Mouse (Mus musculus) limb, embryonic 11.5 days (tissue): ENCODE measurements around the gene Ccdc71. TPM values are rescaled to one million over a fixed set of nuclear protein-coding genes. Genes with fewer than 3 reads are reported as not detected.
A peak's percentile ranks its signal among the peaks of the same experiment; 100 is the strongest.

Experiments used
- ATAC-seq: fragments of 200-750 bp; cut with Nextera tagmentation; 2 replicates; pipeline ENCODE4 v1.8.0; 2017; ENCODE audit warnings: low read depth; ENCODE audit not compliant: insufficient number of reproducible peaks, low FRiP score, low TSS enrichment
- DNase-seq: peaks from one replicate; pipeline ENCODE4 v3.0.0-alpha.2; 2015; ENCODE audit warnings: low spot score
- H3K27ac ChIP-seq: fragments of 300-500 bp; sonication (generic); replicated peaks from 2 replicates; pipeline ENCODE4 v1.5.1; 2014; ENCODE audit warnings: low read depth, mild to moderate bottlenecking, low read length
- H3K27me3 ChIP-seq: fragments of 300-500 bp; sonication (generic); 2 replicates; pipeline ENCODE4 v1.6.1; 2014; ENCODE audit warnings: mild to moderate bottlenecking, low read length, mixed read lengths; ENCODE audit not compliant: control insufficient read depth, insufficient read depth
- H3K36me3 ChIP-seq: fragments of 300-500 bp; sonication (generic); 2 replicates; pipeline ENCODE4 v1.6.1; 2014; ENCODE audit warnings: mild to moderate bottlenecking, low read length, moderate library complexity, mixed read lengths; ENCODE audit not compliant: control insufficient read depth, insufficient read depth
- H3K4me1 ChIP-seq: fragments of 300-500 bp; sonication (generic); 2 replicates; pipeline ENCODE4 v1.6.1; 2014; ENCODE audit warnings: low read length, mixed read lengths; ENCODE audit not compliant: control insufficient read depth, insufficient read depth
- H3K4me2 ChIP-seq: fragments of 300-500 bp; sonication (generic); 2 replicates; pipeline ENCODE4 v1.6.1; 2014; ENCODE audit warnings: low read depth, mild to moderate bottlenecking, moderate library complexity; ENCODE audit not compliant: severe bottlenecking
- H3K4me3 ChIP-seq: fragments of 300-500 bp; sonication (generic); 2 replicates; pipeline ENCODE4 v1.5.1; 2014; ENCODE audit warnings: low read depth, low read length
- H3K9ac ChIP-seq: fragments of 300-500 bp; sonication (generic); 2 replicates; pipeline ENCODE4 v1.6.1; 2014; ENCODE audit warnings: mild to moderate bottlenecking, low read length
- H3K9me3 ChIP-seq: fragments of 300-500 bp; sonication (generic); 2 replicates; pipeline ENCODE4 v1.6.1; 2016; ENCODE audit warnings: low read length; ENCODE audit not compliant: control insufficient read depth
- whole genome bisulfite sequencing: fragments of 180-500 bp; shearing (Covaris S2); extraction: QIAGEN DNeasy Blood & Tissue Kit; methylation state at CpG from one replicate; pipeline ENCODE4 v1.1.7; 2014; 5-methylcytosine and 5-hydroxymethylcytosine counted together
- polyA plus RNA-seq: library from polyadenylated mRNA; unstranded; fragments of >200 nt; fragmentation: Nextera tagmentation; extraction: Ambion mirVana; gene quantifications from 2 replicates; pipeline ENCODE4 v1.2.1, GENCODE M21; 2014

Gene Ccdc71
- polyA plus RNA-seq, 1 experiment from 2014 or later, result 46.0 TPM

DNA sequence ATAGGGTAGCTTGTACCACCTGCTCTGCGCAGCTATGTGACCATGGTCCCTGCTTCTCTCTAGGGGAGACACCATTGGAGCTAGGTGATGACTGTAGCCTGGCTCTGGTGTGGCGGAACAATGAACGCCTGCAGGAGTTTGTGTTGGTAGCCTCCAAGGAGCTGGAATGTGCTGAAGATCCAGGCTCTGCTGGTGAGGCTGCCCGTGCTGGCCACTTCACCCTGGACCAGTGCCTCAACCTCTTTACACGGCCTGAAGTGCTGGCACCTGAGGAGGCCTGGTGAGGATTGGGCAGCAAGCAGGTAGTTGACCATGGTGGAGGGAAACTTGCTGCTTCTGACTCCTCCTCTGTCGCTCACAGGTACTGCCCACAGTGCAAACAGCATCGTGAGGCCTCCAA is 38.9 kb downstream of the Ccdc71 start:
- 97% methylated on average over 7 of the region's 7 CpGs for WGBS
- H3K4me1 ChIP-seq, result no peaks in the 10 kb centered on the region
- no peak overlapping the region for H3K9ac ChIP-seq
- peaks cover 53% of the 10 kb centered on the region for H3K36me3 ChIP-seq
- no peak overlapping the region for H3K27ac ChIP-seq
- no peaks in the 10 kb centered on the region for H3K9me3 ChIP-seq
- no peak for DNase-seq
- no peaks in the 10 kb centered on the region for H3K27me3 ChIP-seq
- no peak for ATAC-seq
- no peak overlapping the region for H3K4me3 ChIP-seq
- no peak overlapping the region for H3K4me2 ChIP-seq

DNA sequence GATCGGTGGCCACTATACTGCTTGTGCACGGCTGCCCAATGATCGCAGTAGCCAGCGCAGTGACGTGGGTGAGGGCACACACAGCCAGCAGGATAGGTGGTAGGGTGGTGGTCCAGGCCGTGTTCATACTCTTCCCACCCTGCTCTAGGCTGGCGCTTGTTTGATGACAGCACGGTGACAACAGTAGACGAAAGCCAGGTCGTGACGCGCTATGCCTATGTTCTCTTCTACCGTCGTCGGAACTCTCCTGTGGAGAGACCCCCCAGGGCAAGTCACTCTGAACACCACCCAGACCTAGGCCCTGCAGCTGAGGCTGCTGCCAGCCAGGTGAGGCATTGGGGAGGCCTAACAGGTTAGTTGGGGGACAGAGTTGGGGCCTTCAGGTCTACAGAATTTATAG is 39.6 kb downstream of the Ccdc71 start:
- no peak overlapping the region for H3K4me3 ChIP-seq
- ATAC-seq, result no peak
- WGBS, result 96% methylated on average over 15 of the region's 15 CpGs
- no peak overlapping the region for H3K27ac ChIP-seq
- H3K27me3 ChIP-seq, result no peaks in the 10 kb centered on the region
- no peaks in the 10 kb centered on the region for H3K9me3 ChIP-seq
- no peak for DNase-seq
- H3K4me1 ChIP-seq, result no peaks in the 10 kb centered on the region
- H3K9ac ChIP-seq, result no peak overlapping the region
- H3K4me2 ChIP-seq, result no peak overlapping the region
- H3K36me3 ChIP-seq, result peaks cover 48% of the 10 kb centered on the region

DNA sequence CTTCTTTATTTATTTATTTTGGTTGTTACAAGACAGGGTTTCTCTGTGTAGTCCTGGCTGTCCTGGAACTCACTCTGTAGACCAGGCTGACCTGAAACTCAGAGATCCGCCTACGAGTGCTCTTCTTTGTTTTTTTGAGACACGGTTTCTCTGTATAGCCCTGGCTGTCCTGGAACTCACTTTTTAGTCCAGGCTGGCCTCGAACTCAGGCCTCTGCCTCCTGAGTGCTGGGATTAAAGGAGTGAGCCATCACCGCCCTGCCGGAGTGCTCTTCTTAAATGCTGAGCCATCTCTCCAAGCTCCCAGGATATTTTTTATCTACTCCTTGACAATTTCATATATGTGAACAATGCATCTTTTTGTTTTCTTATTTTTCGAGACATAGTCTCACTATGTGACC is 46.6 kb downstream of the Ccdc71 start:
- H3K36me3 ChIP-seq, result peaks cover 6% of the 10 kb centered on the region
- H3K4me1 ChIP-seq, result peaks cover 6% of the 10 kb centered on the region; the same call in 1 of the 2 replicates
- no peaks in the 10 kb centered on the region for H3K27me3 ChIP-seq
- ATAC-seq, result no peak
- WGBS, result 80% methylated on average over 7 of the region's 7 CpGs
- no peak overlapping the region for H3K4me3 ChIP-seq
- H3K9me3 ChIP-seq, result no peaks in the 10 kb centered on the region
- H3K27ac ChIP-seq, result no peak overlapping the region
- peak overlapping the region; percentile 74; the same call in 1 of the 2 replicates for H3K4me2 ChIP-seq
- no peak overlapping the region for H3K9ac ChIP-seq
- no peak for DNase-seq

DNA sequence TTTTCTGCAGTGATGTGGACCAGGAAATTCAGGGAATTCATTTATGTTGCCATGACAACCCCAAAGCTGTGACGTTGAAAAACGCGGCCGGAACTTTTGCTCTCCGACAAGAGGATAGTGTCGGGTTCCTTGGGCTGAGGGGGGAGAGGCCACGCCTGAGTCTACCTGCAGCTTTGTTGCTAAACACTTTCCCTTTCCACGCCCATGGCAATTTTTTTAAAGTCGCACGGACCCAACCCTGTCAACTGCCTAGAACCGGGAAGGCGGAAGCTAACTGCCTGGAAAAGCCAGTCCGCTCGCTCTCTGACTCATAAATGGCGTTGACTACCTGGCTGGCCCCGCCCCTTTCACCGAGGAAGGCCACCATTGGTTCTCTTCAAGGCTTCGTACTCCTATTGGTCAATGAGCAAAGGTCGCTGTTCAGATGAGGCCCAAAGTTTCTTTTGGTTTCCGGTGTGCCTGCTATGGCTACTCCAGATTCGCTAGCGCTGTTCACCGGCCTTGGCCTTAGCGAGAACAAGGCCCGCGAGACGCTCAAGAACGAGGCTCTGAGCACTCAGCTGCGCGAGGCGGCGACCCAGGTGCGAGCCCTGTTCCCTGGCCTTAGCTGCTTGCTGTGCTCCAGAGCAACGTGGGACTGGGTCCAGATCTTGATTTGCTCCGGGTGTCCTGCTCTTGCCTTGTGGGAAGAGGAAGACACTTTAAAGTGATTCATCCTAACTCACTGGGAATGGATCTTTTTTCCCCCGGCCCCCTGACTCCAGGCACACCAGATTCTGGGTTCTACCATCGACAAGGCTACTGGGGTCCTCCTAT is 47.5 kb downstream of the Ccdc71 start, which contains the start of gene Qars:
Gene Qars (plus strand): TSS at position 88 of the 816 bp plus-strand sequence.
- Histone ChIP-seq H3K9ac (peak within 1 kb of the TSS; percentile 67), H3K4me2 (peak within 1 kb of the TSS; percentile 74), H3K27ac (peak within 1 kb of the TSS; percentile 36), H3K27me3 (no peaks in the 10 kb centered on the region), H3K4me1 (peaks cover 6% of the 10 kb centered on the region; the same call in 1 of the 2 replicates), H3K36me3 (peaks cover 8% of the 10 kb centered on the region), H3K9me3 (no peaks in the 10 kb centered on the region), H3K4me3 (peak within 1 kb of the TSS; percentile 51)
- DNase-seq (peak; percentile 95), ATAC-seq (peak; percentile 97)
- under 1% methylated on average over 37 of the region's 37 CpGs for WGBS

DNA sequence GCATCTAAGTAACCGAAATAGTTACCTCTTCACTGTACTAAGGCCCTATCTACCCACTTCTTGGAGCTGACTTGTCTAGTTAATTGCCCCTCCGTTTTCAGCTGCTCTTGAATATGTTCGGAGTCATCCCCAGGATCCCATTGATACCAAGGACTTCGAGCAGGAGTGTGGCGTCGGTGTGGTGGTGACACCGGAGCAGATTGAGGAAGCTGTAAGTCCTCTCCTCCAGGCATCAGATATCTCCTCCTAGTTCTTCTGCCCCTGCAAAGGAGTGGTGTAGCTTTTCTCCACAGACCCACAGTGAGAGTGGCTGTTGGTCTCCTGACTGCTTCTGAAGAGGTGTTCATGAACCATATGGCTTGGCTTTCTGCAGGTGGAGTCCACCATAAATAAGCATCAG is 48.4 kb downstream of the Ccdc71 start:
- peaks cover 6% of the 10 kb centered on the region; the same call in 1 of the 2 replicates for H3K4me1 ChIP-seq
- H3K4me2 ChIP-seq, result peak overlapping the region; percentile 74
- no peaks in the 10 kb centered on the region for H3K9me3 ChIP-seq
- 92% methylated on average over 7 of the region's 7 CpGs for WGBS
- no peaks in the 10 kb centered on the region for H3K27me3 ChIP-seq
- no peak overlapping the region for H3K27ac ChIP-seq
- peaks cover 17% of the 10 kb centered on the region for H3K36me3 ChIP-seq
- H3K9ac ChIP-seq, result no peak overlapping the region
- H3K4me3 ChIP-seq, result peak overlapping the region; percentile 51
- DNase-seq (no peak), ATAC-seq (no peak)

Other genes starting within 250 kb of the Ccdc71 start
- gene Dag1, start 196.6 kb upstream of the Ccdc71 start, polyA plus RNA-seq, result 46.8 and 52.2 TPM in 2 replicates
- gene Nicn1, start 170.1 kb upstream of the Ccdc71 start, polyA plus RNA-seq, result 36.7 and 49.1 TPM in 2 replicates
- 15.9 and 20.5 TPM in 2 replicates for gene Amt, start 163.7 kb upstream of the Ccdc71 start, polyA plus RNA-seq
- gene Rhoa, start 154.4 kb upstream of the Ccdc71 start, polyA plus RNA-seq, result 249 and 319 TPM in 2 replicates
- 14.8 and 15.8 TPM in 2 replicates for gene Tcta, start 154.4 kb upstream of the Ccdc71 start, polyA plus RNA-seq
- 798 and 887 TPM in 2 replicates for gene Gpx1, start 121.6 kb upstream of the Ccdc71 start, polyA plus RNA-seq
- gene Usp4, start 112.7 kb upstream of the Ccdc71 start, polyA plus RNA-seq, result 130 and 133 TPM in 2 replicates
- 0.57 and 0.87 TPM in 2 replicates for gene 1700102P08Rik, start 67.7 kb upstream of the Ccdc71 start, polyA plus RNA-seq
- 1.3 and 1.5 TPM in 2 replicates for gene Ccdc36, start 32.0 kb upstream of the Ccdc71 start, polyA plus RNA-seq
- not detected in 2 replicates for gene BC048562, start 24.0 kb upstream of the Ccdc71 start, polyA plus RNA-seq
- 13.6 and 17.2 TPM in 2 replicates for gene Klhdc8b, start 1.1 kb downstream of the Ccdc71 start, polyA plus RNA-seq
- gene Lamb2, start 19.2 kb downstream of the Ccdc71 start, polyA plus RNA-seq, result 18.0 and 18.9 TPM in 2 replicates
- 73.6 and 81.7 TPM in 2 replicates for gene Usp19, start 30.1 kb downstream of the Ccdc71 start, polyA plus RNA-seq
- gene Qars, start 47.2 kb downstream of the Ccdc71 start, polyA plus RNA-seq, result 126 and 138 TPM in 2 replicates
- 164 and 167 TPM in 2 replicates for gene Qrich1, start 56.3 kb downstream of the Ccdc71 start, polyA plus RNA-seq
- gene Impdh2, start 99.8 kb downstream of the Ccdc71 start, polyA plus RNA-seq, result 237 and 247 TPM in 2 replicates
- gene Ndufaf3, start 106.9 kb downstream of the Ccdc71 start, polyA plus RNA-seq, result 44.3 and 47.5 TPM in 2 replicates
- 183 and 195 TPM in 2 replicates for gene Dalrd3, start 109.4 kb downstream of the Ccdc71 start, polyA plus RNA-seq
- gene Wdr6, start 118.2 kb downstream of the Ccdc71 start, polyA plus RNA-seq, result 152 and 167 TPM in 2 replicates
- gene P4htm, start 137.1 kb downstream of the Ccdc71 start, polyA plus RNA-seq, result 6.7 and 7.2 TPM in 2 replicates
- gene Arih2, start 188.9 kb downstream of the Ccdc71 start, polyA plus RNA-seq, result 45.0 and 49.8 TPM in 2 replicates
- gene Slc25a20, start 201.6 kb downstream of the Ccdc71 start, polyA plus RNA-seq, result 23.2 and 31.4 TPM in 2 replicates
- gene Prkar2a, start 228.8 kb downstream of the Ccdc71 start, polyA plus RNA-seq, result 32.5 and 35.2 TPM in 2 replicates